Mouse (Mus musculus) heart, embryonic 14.5 days (tissue): ENCODE data around the gene Socs7. TPM values are rescaled to one million over a fixed set of nuclear protein-coding genes. Genes with fewer than 3 reads are reported as not detected.

Experiments used
- ATAC-seq: fragments of 200-750 bp; cut with Nextera tagmentation; 2 replicates; pipeline ENCODE4 v1.8.0; 2017; ENCODE audit warnings: low read depth, moderate TSS enrichment; ENCODE audit not compliant: insufficient number of reproducible peaks, insufficient read depth, low FRiP score
- H3K27ac ChIP-seq, 2 experiments: fragments of 200-500 bp in 1 of 2; fragments of 300-500 bp in 1 of 2; sonication (generic) in 1 of 2; replicated peaks in 1 of 2; 2 replicates each; pipeline ENCODE4 v1.5.1; 2012 to 2014; ENCODE audit warnings: low read depth in 2 of 2, low read length in 2 of 2, control low read depth in 1 of 2, mild to moderate bottlenecking in 1 of 2, mixed read lengths in 1 of 2; ENCODE audit not compliant: control insufficient read depth in 1 of 2, insufficient read depth in 1 of 2
- H3K27me3 ChIP-seq: fragments of 300-500 bp; sonication (generic); 2 replicates; pipeline ENCODE4 v1.6.1; 2014; ENCODE audit warnings: mild to moderate bottlenecking, low read length, control low read depth; ENCODE audit not compliant: control insufficient read depth, insufficient read depth
- H3K36me3 ChIP-seq: fragments of 300-500 bp; sonication (generic); 2 replicates; pipeline ENCODE4 v1.6.1; 2014; ENCODE audit warnings: mild to moderate bottlenecking, control low read depth, low read length, mixed read lengths; ENCODE audit not compliant: control insufficient read depth, insufficient read depth
- H3K4me1 ChIP-seq, 2 experiments: fragments of 200-500 bp in 1 of 2; fragments of 300-500 bp in 1 of 2; sonication (generic) in 1 of 2; 2 replicates each; pipeline ENCODE4 v1.6.1; 2012 to 2014; ENCODE audit warnings: low read length in 2 of 2, control low read depth in 1 of 2, mixed read lengths in 1 of 2; ENCODE audit not compliant: control insufficient read depth in 2 of 2, insufficient read depth in 2 of 2
- H3K4me2 ChIP-seq: fragments of 300-500 bp; sonication (generic); 2 replicates; pipeline ENCODE4 v1.6.1; 2014; ENCODE audit warnings: mild to moderate bottlenecking, low read length
- H3K4me3 ChIP-seq, 2 experiments: fragments of 200-500 bp in 1 of 2; fragments of 300-500 bp in 1 of 2; sonication (generic) in 1 of 2; 2 replicates each; pipeline ENCODE4 v1.5.1; 2012 to 2014; ENCODE audit warnings: low read length in 2 of 2, mild to moderate bottlenecking in 2 of 2, control low read depth in 1 of 2, low read depth in 1 of 2, moderate library complexity in 1 of 2; ENCODE audit not compliant: control insufficient read depth in 1 of 2, insufficient read depth in 1 of 2
- H3K9ac ChIP-seq: fragments of 300-500 bp; sonication (generic); 2 replicates; pipeline ENCODE4 v1.6.1; 2014; ENCODE audit warnings: mild to moderate bottlenecking, low read length
- H3K9me3 ChIP-seq: fragments of 300-500 bp; sonication (generic); 2 replicates; pipeline ENCODE4 v1.6.1; 2016; ENCODE audit warnings: low read length, control low read depth; ENCODE audit not compliant: control insufficient read depth
- WGBS: fragments of 180-500 bp; shearing (Covaris S2); extraction: QIAGEN DNeasy Blood & Tissue Kit; methylation state at CpG from one replicate; pipeline ENCODE4 v1.1.7; 2014; 5-methylcytosine and 5-hydroxymethylcytosine counted together
- polyA plus RNA-seq: library from polyadenylated mRNA; unstranded; fragments of >200 nt; fragmentation: Nextera tagmentation; extraction: Ambion mirVana; gene quantifications from 2 replicates; pipeline ENCODE4 v1.2.1, GENCODE M21; 2014

Gene Socs7
- polyA plus RNA-seq, 1 experiment from 2014 or later, result 3.6 TPM

DNA sequence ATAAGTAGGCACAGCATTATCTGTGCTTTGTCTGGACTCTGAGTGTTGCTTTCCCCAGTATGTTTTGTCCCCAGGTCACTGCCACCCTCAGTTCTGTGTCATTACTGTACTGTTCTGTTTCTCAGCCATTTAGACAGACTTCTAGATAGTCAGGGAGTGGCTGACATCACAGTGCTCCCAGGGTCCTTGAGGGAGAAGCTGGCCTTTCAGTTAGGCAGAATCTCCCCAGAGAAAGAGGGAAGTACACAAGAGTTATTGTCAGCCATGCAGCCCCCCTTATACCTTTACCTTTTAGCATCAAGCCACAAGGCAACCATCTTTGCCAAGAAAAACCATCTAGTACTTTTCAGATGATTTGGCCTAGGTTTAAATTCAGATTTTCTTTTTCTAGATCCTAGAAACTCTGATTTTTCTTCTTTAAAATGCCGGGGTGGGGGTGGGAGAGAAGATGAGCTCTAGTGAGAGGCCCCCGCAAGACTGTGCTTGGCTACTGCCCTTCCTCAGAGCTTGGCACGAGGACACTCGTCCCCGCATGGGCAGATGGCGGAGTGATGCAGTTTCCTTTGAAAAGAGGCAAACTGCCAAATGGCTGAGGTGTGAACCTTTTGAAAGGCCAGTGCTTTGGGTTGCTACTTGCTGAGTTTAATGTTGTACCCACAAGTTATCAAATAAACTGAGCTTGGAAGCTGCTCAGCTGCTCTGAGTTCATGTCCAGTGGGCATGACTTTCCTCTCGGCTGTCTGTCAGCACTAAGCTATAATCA is 8.2 kb downstream of the Socs7 start:
- H3K27ac ChIP-seq, result peak overlapping the region in 1 of 2 experiments; percentile 30; a peak in 1 of 4 replicates

DNA sequence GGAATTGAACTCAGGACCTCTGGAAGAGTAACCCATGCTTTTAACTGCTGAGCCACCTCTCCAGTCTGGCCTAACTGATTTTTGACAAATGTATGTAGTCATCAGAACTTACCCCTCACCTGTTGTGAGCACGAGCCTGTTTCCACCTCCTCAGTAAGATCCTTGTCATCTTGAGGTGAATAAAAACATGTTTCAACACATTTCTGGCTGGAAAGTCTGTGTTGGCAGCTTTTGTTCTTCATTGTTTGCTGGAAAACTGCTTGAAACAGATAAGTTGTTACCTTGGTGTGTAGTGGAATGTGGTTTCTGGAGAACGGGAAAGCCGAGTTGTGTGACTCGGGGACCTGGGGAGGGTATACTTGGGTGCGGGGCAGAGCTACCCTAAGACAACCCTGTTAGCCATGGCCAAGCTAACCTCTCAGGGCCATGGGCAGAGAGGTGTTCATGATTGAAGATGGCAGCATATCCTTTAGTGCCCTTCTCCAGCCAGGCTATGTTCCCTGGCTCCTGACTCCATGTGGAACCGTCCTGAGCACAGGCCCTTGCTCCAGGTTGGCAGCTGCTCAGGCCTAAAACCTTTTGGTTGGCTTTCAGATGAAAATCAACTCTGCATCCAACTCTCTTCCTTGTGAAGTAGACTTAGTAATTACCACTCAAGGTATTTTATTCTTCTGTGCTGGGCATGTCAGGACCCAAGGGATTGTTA is 10.0 kb downstream of the Socs7 start:
- H3K36me3 ChIP-seq, result peaks cover 40% of the 10 kb centered on the region
- H3K9me3 ChIP-seq, result no peaks in the 10 kb centered on the region
- H3K9ac ChIP-seq, result no peak overlapping the region
- H3K4me1 ChIP-seq, result peaks cover 9 to 35% of the 10 kb centered on the region in 2 experiments; a peak in 3 of 4 replicates
- WGBS, result 80% methylated on average over 6 of the region's 6 CpGs
- H3K4me2 ChIP-seq, result no peak overlapping the region
- H3K4me3 ChIP-seq, result no peak overlapping the region
- 0 out of 4 replicates have a peak overlapping the region, but pooled peaks of 1 of the 2 experiments have one; percentile 9 for H3K27ac ChIP-seq
- no peaks in the 10 kb centered on the region for H3K27me3 ChIP-seq
- ATAC-seq, result no peak

More for the DNA sequence above, 8.2 kb downstream of the Socs7 start:
- Histone ChIP-seq H3K36me3 (peaks cover 25% of the 10 kb centered on the region), H3K4me1 (peaks cover 9 to 39% of the 10 kb centered on the region in 2 experiments; a peak in 3 of 4 replicates), H3K4me3 (no peak overlapping the region), H3K9ac (no peak overlapping the region), H3K4me2 (no peak overlapping the region), H3K9me3 (no peaks in the 10 kb centered on the region), H3K27me3 (no peaks in the 10 kb centered on the region)
- ATAC-seq, result no peak
- WGBS, result 47% methylated on average over 7 of the region's 7 CpGs

DNA sequence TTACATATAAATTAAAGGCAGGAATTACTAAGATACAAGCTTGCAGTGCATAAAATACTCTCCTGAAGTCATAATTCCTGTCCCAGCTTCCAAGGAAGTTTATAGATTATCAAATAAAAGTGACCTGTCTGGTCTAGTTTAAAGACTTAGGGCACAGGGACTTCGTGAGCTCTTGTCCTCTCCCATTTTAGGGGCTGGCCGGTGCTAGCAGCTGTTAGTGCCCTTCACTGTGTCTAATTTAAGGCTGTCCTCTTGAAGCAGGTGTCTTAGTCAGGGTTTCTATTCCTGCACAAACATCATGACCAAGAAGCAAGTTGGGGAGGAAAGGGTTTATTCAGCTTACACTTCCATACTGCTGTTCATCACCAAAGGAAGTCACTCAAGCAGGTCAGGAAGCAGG is 11.1 kb downstream of the Socs7 start:
- 37% methylated on average over 2 of the region's 2 CpGs for WGBS
- Histone ChIP-seq H3K4me2 (no peak overlapping the region), H3K9ac (no peak overlapping the region), H3K27me3 (no peaks in the 10 kb centered on the region), H3K27ac (no peak overlapping the region), H3K9me3 (no peaks in the 10 kb centered on the region), H3K4me1 (peaks cover 7 to 27% of the 10 kb centered on the region in 2 experiments; a peak in 3 of 4 replicates), H3K4me3 (no peak overlapping the region), H3K36me3 (peaks cover 48% of the 10 kb centered on the region)
- ATAC-seq, result no peak

GRCm38 (mm10) chr11:97380036-97380435 is 17.7 kb downstream of the Socs7 start:
- no peak overlapping the region for H3K4me3 ChIP-seq
- no peak overlapping the region for H3K9ac ChIP-seq
- peaks cover 82% of the 10 kb centered on the region for H3K36me3 ChIP-seq
- 83% methylated on average over 3 of the region's 3 CpGs for WGBS
- H3K9me3 ChIP-seq, result no peaks in the 10 kb centered on the region
- H3K4me1 ChIP-seq, result no peaks in the 10 kb centered on the region
- no peak for ATAC-seq
- no peak overlapping the region for H3K27ac ChIP-seq
- no peaks in the 10 kb centered on the region for H3K27me3 ChIP-seq
- no peak overlapping the region for H3K4me2 ChIP-seq

DNA sequence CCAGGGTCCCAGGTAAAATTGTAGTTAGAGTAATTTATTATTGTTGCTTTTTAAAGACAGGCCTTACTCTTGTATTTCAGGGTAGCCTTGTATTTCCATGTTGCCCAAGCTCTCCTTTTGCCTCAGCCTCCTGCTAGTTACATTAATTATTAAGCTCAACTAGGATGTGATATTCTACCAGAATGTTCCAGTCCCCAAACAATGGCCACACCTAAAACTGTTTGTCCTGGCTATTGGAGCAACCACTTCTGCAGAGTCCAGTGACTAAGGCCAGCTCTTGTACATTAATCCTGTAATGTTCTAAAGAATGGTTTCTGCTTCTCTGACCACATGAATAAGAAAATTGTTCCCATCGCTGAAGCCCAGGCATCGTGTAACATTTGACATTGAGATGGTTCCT is 20.7 kb downstream of the Socs7 start:
- Histone ChIP-seq H3K27ac (no peak overlapping the region), H3K4me3 (no peak overlapping the region), H3K36me3 (peaks cover 79% of the 10 kb centered on the region), H3K9ac (no peak overlapping the region), H3K4me1 (no peaks in the 10 kb centered on the region), H3K27me3 (no peaks in the 10 kb centered on the region), H3K4me2 (no peak overlapping the region), H3K9me3 (no peaks in the 10 kb centered on the region)
- ATAC-seq, result no peak
- WGBS, result 96% methylated on average over 2 of the region's 2 CpGs

DNA sequence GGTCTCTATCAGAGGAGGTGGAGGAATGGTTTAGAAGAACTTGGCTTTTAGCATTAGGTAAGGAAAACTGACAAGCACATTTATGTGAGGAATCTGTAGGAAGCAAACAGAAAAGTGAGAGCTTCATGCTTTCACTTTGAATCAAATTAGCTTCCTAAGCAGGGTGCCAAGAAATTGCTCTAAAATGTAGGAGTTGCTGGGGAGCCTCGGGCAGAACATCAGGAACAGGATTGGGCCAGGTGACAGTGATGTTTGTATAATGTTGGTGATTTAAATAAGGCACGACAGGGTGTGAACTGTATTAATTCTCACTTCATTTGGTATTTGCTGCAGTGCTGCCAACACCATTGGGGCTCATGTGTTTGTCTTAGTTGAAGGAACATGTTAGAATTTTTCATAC is 21.4 kb downstream of the Socs7 start:
- WGBS, result 64% methylated on average over 2 of the region's 2 CpGs
- Histone ChIP-seq H3K9me3 (no peaks in the 10 kb centered on the region), H3K36me3 (peaks cover 78% of the 10 kb centered on the region), H3K27ac (no peak overlapping the region), H3K4me3 (no peak overlapping the region), H3K27me3 (no peaks in the 10 kb centered on the region), H3K9ac (no peak overlapping the region), H3K4me1 (no peaks in the 10 kb centered on the region), H3K4me2 (no peak overlapping the region)
- ATAC-seq, result no peak

DNA sequence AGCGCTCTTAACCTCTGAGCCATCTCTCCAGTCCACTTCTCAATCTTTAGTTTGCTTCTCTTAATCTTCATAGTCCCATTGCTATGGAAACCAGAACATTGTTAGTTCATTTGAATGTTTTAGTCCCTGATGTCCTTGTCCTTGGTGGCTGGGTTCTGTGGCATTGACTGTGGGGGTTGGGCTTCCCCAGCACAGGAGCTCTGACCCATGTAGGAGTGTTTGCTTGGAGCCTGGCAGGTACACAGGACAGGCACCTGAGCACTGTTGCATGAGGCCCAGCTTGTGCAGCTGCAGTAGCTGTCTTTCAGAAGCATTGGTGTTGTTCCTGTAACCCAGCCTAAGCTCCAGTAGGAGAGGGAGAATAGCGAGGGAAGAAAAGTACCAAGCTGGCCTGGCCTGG is 25.5 kb downstream of the Socs7 start:
- Histone ChIP-seq H3K4me2 (no peak overlapping the region), H3K4me1 (peaks cover 5 to 9% of the 10 kb centered on the region in 2 experiments; a peak in 3 of 4 replicates), H3K9me3 (no peaks in the 10 kb centered on the region), H3K4me3 (no peak overlapping the region), H3K27me3 (no peaks in the 10 kb centered on the region), H3K36me3 (peaks cover 89% of the 10 kb centered on the region), H3K27ac (no peak overlapping the region), H3K9ac (no peak overlapping the region)
- 87% methylated on average over 2 of the region's 2 CpGs for WGBS
- no peak for ATAC-seq
